Mouse (Mus musculus) mesoderm, embryonic 11.5 days (tissue): Measurements from ENCODE around the gene Skiv2l.

Experiments
- DNase-seq: peaks from one replicate; pipeline ENCODE4 v3.0.0-alpha.2; 2012; ENCODE audit warnings: low read depth, low spot score

Gene Skiv2l

DNA sequence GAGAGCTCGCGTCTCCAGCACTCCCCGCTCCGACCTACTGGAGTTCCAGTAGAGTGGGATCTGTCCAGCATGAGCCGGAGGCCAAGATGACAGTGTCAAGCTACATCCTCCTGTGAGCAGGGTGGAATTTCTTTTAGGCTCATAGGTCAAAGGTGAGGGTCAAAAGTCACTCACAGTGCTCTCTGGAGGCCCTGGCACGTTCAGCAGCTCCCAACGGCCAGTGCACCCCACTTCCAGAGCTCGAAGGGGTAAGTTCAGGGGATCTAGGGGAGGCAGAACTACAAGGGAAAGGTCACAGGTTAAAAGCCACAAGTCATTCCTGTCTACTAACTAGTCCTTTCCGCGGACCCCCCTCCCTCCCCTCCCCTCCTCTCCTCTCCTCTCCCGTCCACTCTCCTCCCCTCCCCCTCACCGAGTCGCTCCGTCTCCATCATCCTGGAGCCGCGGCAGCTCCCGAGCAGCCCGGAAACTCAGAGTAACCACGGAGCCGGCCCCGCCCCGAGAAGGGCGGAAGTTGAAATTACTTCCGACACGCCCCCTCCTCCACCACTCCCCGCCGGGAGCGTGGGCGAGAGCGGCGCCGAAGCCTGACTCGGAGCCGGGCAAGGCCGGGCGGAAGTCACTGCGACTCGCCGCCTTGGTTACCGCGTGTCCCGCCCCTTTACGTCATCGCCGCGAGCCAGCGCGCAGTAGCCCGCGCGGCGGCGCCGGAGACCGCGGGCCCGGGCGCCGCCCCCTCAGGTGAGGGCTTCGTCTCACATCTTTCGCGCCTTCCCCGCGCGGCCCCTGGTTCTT lies at the start of gene Skiv2l, which contains the start of gene Nelfe:
Skiv2l (minus strand) TSS at position 489 of the 795 bp plus-strand sequence.
Nelfe (plus strand) TSS at position 670 of the 795 bp plus-strand sequence.
- DNase-seq = peak; percentile 98

DNA sequence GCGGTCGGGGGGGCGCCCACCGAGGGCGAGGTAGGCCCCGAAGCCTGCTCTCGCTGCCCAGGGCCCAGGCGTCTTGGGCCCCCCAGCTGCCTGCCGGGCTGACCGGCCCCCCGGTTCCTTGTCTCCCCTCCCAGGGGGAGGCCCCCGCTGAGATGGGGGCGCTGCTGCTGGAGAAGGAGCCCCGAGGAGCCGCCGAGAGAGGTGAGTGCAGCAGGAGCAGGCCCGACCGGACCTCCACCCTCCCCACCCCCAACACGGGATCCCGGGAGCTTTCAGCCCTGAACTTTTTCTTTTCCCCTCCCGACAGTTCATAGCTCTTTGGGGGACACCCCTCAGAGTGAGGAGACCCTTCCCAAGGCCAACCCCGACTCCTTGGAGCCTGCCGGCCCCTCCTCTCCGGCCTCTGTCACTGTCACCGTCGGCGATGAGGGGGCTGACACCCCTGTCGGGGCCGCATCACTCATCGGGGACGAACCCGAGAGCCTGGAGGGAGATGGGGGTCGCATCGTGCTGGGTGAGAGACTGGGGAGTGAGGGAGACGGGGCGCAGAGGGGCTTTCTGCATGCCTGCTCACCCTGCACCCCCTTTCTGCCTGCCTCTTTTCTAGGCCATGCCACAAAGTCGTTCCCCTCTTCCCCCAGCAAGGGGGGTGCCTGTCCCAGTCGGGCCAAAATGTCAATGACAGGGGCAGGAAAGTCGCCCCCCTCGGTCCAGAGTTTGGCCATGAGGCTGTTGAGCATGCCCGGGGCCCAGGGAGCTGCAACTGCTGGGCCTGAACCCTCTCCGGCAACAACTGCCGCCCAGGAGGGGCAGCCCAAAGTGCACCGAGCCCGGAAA lies 49.3 kb upstream of the Skiv2l start:
- peak; percentile 23 for DNase-seq

DNA sequence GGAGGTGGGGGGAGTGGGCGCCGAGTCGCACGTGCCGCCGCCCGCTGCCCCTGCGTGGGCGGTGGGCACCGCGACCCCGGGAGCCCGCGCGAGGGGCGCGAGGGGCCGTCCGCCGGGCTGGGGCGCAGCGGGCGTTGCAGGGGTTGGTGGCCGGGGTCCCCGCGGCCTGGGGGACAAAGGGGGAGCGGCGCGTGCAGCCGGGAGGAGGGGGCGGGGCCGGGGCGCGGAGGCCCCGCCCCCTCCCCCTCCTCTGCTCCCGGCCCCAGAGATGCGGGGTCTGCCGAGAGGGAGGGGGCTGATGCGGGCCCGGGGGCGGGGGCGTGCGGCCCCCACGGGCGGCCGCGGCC lies 48.7 kb upstream of the Skiv2l start:
- peak; percentile 62 for DNase-seq

DNA sequence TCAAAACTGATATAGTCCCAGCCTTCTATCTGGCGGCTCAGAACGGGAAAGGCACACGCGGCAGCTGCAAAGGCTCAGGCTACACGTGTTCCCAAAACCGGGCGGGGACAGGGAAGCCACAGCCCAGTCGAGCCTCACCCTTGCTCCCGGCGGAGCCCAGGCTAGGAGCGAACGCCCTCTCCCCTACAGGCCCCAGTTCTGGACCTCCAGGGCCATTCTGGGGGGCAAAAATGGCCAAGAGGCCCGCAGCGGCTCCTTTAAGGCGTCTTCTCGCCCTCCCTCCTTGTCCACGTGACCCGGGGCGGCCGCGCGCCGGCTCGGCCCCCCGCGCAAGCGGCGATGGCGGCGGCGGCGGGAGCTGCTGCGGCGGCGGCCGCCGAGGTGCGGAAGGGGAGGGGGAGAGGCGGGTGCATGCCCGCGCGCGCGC lies 48.2 kb upstream of the Skiv2l start, which contains the start of the genes C2 and Ehmt2:
C2 (minus strand) TSS at position 106 of the 427 bp plus-strand sequence.
Ehmt2 (plus strand) TSS at position 310 of the 427 bp plus-strand sequence.
- peak; percentile 82 for DNase-seq

DNA sequence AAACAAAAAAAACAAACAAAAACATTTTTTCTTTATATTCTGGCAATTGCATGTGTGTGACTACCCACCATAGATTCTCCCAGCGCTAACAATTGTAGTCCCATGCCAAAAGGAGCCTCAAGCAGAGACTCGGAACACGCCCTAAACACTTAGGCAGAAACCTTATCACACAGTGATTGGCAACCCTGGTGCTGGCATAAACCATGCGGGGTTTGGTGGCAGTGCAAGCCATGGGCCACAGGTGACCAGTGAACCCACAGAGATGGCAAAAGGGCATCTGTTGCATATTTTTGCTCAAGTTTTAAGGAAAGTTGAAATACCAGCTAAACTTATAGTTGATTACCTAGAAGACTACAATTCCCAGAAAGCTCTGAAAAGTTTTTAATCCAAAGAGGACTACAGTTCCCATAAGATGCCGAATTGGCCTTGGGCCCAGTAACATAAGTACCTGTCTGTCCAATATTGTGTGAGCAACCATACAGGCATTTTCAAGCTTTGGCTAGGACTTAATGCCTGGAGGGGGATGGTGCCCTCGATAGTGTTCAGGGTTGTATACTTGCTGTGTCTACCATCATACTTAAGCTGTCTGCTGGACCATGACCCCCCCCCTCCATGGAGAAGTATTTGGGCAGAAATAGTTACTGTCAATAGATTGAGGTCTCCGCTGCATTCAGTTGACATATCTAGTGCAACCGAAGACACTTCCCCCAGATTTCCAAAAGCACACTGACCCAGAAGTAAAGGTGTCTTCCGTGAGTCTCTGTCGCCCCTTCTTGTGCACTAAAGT lies 47.6 kb upstream of the Skiv2l start:
- no peak for DNase-seq

DNA sequence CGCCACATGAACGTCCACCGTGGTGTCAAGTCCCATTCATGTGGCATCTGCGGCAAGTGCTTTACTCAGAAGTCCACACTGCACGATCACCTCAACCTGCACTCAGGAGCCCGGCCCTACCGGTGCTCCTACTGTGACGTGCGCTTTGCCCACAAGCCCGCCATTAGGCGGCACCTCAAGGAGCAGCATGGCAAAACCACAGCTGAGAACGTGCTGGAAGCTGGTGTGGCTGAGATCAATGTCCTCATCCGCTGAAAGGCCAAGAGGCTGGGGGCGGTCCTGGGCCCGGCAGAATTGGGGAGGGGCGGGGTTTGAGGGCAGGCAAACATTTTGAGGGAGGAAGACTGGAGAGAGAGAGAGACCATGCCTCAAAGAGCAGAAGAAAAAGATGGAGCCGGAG lies 46.4 kb upstream of the Skiv2l start:
- no peak for DNase-seq

DNA sequence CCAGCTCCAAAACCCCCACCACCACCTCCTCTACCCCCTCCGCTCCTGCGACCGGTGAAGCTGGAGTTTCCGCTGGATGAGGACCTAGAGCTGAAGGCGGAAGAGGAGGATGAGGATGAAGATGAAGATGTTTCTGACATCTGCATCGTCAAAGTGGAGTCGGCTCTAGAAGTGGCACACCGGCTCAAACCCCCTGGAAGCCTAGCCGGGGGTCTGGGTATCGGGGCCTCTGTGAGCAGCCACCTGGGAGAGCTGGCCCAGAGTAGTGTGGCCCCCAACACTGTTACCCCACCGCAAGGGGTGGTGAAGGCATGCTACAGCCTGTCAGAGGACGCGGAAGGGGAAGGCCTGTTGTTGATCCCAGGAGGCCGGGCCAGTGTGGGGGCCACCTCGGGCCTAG lies 45.7 kb upstream of the Skiv2l start:
- no peak for DNase-seq

DNA sequence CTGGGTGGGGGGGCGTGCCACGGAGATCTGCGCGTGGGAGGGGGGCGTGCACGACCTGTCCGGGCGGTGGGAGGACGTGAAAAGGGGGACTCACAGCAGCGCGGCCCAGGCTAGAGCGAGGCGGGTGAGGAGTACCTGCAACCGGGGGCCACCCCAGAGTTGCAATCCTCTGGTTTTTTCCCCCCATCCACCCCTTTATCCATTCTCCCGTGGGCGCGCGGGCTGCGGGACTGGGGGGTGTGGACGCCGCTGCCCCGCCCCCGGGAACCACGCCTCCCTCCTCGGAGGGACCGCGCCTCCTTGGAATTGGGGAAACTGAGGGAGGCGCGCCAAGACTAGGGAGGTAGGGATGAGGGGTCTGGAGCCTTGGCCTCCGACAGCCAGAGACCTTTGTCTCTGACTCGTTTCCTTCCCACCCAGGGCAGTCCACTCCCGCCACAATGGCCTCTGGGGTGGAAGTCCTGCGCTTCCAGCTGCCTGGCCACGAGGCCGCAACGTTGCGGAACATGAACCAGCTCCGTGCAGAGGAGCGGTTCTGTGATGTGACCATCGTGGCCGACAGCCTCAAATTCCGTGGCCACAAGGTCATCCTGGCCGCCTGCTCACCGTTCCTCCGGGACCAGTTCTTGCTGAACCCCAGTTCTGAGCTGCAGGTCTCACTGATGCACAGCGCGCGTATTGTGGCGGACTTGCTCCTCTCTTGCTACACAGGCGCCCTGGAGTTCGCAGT lies 45.0 kb upstream of the Skiv2l start:
- DNase-seq = peak; percentile 27

DNA sequence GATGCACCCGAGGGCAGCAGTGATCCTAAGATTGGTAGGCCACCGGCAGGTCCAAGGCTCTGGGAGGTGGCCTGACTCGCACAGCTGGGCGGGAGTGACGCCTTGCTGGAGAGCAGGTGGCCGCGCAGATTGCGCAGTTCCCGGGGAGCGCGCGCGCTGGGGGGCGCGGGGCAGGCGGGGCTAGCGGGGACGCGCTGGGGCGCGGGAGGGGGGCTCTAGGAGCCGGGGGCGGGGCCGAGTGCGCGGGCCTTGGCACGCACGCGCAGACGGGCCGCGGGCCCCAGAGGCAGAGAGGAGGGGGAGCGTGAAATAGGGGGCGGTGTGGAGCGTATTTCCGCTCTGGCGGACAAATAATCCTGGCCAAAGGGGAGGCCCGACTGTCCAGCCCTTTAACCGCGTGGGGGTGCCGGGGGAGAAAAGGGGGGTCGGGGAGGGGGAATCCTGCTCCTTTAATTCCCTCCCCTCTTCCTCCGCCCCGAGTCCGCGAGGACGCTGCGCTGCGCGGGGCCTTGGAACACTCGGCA lies 44.1 kb upstream of the Skiv2l start:
- DNase-seq = peak; percentile 99

DNA sequence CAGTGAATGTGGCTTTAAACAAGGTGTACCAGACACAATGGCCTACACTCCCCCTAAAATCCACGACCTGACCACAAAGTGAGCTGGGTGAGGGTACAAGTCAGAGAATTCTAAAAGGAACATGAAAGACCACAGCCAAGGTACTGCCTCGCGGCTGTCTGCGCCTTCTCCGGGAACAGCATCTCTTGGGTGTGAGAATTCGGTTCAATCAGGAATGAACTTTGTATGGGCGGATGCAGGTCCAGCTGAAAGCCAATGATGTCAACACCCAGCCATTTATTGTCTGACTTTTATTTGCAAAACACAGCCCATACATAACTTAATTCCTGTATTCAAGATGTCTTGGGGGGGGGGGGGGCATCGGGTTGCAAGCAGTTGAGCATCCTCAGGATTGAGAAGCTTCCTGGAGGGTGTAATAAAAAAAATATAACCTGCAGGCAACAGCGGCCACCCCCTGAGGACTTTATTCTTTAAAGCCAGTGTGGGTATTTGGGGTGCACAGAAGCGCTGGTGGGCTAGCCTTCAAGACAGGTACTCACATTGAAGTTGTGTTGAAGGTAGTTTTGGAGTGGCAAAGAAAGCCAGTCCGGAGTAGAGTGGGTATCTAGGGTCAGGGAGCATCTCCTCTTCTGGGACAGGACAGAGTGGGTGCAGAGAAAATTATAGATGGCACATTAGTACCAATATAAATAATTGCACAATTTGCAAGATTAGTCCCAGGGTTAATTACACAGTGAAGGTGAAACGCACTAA lies 43.2 kb upstream of the Skiv2l start:
- no peak for DNase-seq

DNA sequence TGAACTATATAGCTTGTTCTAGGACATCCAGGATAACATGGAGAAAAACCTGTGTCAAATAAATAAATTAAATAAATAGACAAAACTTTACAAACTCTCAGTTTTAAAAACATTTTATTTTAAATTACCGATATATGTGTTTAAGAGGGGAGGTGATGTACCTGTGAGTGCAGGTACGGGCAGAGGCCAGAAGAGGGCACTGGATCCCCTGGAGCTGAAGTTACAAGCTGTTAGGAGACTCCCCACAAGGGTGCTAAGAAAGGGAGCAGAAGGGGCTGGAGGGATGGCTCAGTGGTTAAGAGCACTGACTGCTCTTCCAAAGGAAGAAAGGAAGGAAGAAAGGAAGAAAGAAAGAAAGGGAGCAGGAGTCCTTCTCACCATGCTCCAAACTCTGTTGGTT lies 41.4 kb upstream of the Skiv2l start:
- no peak for DNase-seq

DNA sequence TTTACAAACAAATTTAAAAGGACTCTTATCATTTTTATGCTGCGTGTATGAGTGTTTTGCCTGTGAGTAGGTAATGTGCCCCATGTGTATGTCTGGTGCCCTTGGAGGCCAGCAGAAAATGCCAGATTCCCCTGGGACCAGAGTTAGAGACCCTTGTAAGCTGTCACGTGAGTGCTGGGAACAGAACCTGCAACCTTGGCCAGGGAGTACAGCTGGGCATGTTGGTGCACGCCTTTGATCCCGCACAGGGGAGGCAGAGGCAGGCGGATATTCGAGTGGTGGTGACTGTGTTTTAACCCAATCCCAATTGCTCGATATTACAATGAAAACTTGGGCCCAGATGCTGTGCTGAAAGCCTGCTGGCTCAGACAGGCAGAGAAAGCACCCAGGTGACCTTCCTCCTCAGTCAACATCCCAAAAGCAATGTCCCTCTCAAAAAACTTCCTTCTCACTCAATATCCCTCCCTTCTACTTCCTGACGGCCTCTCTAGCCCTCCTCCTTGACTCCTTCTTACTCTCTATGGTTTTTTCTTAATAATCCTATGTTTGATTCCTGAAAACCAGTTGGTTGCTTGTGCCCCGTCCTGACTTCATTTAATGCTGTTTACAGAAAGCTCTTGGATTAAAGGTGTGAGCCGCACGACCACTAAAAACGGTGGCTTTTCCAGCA lies 40.2 kb upstream of the Skiv2l start:
- no peak for DNase-seq

DNA sequence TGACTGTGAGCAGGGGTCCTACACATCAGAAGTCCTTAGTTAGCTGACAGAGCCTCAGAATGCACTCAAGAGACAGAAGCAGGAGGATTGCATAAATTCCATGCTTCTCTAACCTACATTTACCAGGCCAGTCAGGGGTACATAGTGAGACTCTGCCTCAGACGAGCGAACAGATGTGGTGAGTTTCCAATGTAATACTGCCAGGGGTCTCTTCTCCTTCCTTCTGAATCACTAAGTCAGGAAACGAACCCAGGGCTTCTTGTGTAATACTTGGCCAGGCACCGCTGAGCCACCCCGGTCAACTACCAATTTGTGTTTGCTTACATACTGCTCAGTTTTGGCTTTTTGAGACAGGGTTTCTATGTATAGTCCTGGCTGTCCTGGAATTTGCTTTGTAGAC lies 37.9 kb upstream of the Skiv2l start:
- no peak for DNase-seq

DNA sequence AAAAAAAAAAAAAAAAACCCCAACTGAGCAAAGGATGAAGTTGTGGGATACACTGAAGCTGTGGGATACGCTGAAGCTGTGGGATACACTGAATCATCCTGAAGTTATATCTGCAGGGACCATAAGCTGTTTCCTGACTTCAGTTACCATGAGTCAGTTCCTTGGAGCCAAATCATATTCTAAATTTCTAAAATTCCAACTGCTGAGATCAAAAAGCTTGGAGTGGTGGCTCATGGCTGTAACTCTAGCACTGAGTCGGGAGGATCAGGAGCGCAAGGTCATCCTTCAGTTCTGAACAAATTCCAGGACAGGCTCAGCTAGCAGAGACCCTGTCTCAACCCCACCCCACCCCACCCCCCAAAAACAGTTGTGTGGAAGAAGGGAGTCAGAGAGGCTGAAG lies 35.6 kb upstream of the Skiv2l start:
- no peak for DNase-seq

DNA sequence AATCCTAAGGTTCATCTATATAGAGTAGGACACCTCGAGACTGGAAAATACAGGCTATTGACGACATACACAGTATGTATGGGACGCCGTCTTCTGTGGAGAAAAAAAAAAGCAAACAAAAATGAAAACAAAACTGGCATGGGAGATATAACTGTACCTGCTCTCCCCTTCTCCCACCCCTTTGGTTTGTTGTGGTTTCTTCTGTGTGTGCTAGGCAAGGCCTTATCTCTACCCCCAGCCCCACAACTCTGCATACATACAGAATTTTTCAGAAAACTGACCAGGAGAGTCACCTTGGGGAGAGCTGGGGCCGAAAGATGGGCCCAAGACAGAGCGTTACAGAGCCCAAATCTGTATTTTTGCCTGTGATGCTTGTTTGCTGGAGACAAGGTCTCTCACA lies 34.7 kb upstream of the Skiv2l start:
- DNase-seq = no peak

DNA sequence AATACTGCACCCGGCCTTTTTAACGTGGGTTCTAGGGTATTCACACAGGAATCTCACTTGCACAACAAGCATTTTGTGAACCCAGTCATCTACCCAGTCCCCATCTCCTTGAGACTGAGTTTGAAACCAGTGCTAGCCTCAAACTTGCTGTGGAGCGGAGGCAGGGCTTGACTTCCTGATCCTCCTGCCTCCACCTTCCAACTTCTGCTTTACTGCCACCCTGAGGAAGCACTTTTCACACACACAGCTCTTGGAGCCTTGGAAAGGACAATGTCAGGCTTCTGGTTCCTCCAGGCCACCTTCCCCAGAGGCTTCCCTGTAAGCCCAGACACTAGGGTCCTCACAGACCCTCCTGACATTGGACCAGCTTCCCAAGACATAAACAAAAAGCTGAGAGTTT lies 33.3 kb upstream of the Skiv2l start:
- DNase-seq = no peak

DNA sequence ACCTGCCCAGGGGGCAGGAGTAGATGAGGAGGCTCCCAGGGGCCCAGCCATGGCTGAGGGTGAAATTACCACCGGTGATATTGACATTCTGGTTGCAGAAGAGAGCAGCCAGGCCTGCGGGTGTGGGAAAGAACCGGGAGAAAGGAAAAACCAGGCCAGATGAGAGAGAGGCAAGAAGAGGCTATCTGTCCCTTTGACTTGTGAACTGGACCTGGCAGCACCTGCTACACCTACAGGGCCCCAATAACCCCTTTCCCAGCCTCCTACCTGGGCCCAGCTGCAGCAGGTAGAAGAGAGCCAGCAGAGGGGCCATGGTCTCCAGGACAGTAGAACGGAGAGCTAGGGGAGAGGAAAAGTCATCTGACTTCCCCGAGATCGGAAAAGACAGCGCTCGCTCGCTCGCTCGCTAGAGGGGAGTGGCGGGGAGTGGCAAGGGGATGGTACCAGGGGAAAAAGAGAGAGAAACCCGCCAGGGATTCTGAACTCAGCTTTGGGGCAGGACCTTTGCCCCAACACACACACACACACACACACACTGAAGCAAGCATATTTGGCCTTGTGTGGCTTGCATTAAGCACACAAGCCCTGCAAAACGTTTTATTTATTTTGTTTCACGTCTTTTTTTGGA lies 31.8 kb upstream of the Skiv2l start, which contains the start of gene Gm20547:
Gm20547 (minus strand) TSS at position 360 of the 628 bp plus-strand sequence.
- DNase-seq = no peak

DNA sequence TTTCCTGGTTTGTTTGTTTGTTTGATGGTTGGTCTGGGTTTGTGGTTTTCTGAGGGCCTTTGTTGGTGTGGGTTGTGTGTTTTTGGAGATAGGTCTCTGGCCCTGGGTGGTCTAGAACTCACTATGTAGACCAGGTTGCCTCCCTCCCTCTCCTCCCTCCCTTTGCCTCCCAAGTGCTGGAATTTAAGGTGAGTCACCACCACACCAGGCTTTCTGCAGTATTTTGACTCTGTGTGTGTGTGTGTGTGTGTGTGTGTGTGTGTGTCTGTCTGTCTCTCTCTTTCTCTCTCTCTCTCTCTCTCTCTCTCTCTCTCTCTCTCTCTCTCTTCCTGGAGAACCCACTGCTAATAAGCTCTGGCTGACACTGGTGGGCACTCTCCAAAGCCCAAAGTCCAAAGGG lies 31.2 kb upstream of the Skiv2l start:
- DNase-seq = no peak

DNA sequence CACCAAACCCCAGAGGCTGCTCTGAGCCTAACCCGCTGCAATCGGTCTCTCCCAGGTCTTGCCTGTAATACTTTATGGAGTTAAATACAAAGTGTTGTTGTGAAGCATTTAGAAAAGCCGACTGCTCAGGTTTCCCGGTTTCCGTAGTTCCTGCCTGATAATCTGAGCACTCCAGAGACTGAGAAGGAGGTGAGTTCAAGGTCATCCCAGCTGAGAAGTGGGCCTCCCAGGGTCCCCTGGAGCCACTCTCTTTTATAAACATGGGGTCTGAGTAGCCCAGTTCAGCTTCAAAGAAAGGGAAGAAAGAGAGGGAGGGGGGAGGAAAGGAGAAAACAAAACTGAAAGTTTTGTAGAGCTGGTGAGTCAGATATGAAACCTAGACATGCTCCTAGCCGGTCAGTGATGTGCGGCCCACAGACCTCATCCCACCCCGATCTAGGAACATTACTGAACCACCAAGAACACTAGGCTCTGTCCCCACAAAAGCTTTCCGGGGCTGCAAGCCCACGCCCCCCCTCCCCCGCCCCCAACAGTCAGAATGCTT lies 29.4 kb upstream of the Skiv2l start, which contains the start of gene Zbtb12:
Zbtb12 (plus strand) TSS at position 148 of the 544 bp plus-strand sequence.
- DNase-seq = no peak
